Mouse (Mus musculus) erythroblast, embryonic 14.5 days (primary cell): Measurements from ENCODE around the gene Olig2. TPM values are rescaled to one million over a fixed set of nuclear protein-coding genes. Genes with fewer than 3 reads are reported as not detected.
"Not testable (repeated sequence)": the region's sequence is repeated elsewhere in the genome, so short reads cannot be mapped to it uniquely, and the experiment has no call there.

Experiments
- H3K27me3 ChIP-seq: 2 replicates; pipeline ENCODE4 v1.6.1; 2012; ENCODE audit warnings: inconsistent platforms; ENCODE audit not compliant: control insufficient read depth
- H3K36me3 ChIP-seq: 2 replicates; pipeline ENCODE4 v1.6.1; 2012; ENCODE audit warnings: mild to moderate bottlenecking, inconsistent platforms; ENCODE audit not compliant: control insufficient read depth
- H3K4me1 ChIP-seq: 2 replicates; pipeline ENCODE4 v1.6.1; 2012; ENCODE audit warnings: inconsistent platforms; ENCODE audit not compliant: control insufficient read depth
- H3K4me3 ChIP-seq: replicated peaks from 2 replicates; pipeline ENCODE3; 2012; ENCODE audit warnings: moderate library complexity, mild to moderate bottlenecking, inconsistent platforms
- H3K9me3 ChIP-seq: 2 replicates; pipeline ENCODE4 v1.6.1; 2012; ENCODE audit warnings: low read length, inconsistent platforms, mixed read lengths; ENCODE audit not compliant: control insufficient read depth
- GATA1 ChIP-seq: IDR thresholded peaks from 2 replicates; pipeline ENCODE4 v1.6.1; 2012; ENCODE audit warnings: low read length, inconsistent platforms, mixed read lengths
- TAL1 ChIP-seq: IDR thresholded peaks from 3 replicates; pipeline ENCODE4 v1.6.1; 2012; ENCODE audit warnings: low read length, inconsistent platforms, mixed read lengths
- polyA plus RNA-seq: library from polyadenylated mRNA; stranded (reverse); fragments of >175 nt; gene quantifications from 2 replicates; pipeline ENCODE4 v1.2.3, GENCODE M21; 2012

The Olig2 gene
- polyA plus RNA-seq, 1 experiment, result not detected

DNA sequence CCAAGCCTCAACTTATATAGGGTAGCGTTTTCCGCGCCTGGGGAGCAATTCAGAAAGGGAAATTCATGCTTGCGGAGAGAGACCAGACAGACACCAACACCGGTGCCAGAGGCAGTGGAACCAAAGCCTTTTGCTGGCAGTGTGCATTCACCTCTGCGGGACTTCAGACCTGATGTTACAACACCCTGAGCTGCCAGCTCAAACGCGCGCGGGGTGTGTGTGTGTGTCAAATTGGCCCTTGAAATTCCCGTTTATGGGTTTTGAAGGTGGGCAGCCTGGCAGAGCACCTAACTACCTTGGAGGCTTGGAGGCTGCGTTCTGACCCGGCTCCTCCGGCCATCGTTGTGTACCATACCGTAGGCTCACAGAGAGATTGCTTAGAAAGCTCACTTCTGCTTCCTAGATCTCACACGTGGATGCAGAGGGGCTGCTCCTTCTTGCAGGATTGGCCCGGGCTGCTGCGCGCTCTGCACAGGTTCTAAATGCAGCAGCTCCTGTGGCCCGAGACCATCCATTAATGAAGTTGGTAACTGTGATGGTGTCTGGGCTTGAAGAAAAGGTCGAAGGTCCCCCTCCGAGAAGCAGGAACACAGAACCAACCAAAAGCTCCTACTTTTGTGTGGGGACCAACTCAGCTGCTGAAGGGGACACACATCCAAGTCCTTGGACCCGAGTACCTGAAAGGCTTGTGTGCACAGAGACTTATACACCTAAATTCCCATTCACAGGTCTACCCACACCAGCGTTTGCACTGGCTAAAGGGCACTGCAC lies 7.4 kb downstream of the Olig2 start:
- Histone ChIP-seq H3K36me3 (no peaks in the 10 kb centered on the region), H3K27me3 (peaks cover 94% of the 10 kb centered on the region), H3K9me3 (no peaks in the 10 kb centered on the region; the same call in 1 of the 2 replicates), H3K4me1 (no peaks in the 10 kb centered on the region), H3K4me3 (no peak overlapping the region)
- TF ChIP-seq GATA1 (no peak), TAL1 (no peak)

DNA sequence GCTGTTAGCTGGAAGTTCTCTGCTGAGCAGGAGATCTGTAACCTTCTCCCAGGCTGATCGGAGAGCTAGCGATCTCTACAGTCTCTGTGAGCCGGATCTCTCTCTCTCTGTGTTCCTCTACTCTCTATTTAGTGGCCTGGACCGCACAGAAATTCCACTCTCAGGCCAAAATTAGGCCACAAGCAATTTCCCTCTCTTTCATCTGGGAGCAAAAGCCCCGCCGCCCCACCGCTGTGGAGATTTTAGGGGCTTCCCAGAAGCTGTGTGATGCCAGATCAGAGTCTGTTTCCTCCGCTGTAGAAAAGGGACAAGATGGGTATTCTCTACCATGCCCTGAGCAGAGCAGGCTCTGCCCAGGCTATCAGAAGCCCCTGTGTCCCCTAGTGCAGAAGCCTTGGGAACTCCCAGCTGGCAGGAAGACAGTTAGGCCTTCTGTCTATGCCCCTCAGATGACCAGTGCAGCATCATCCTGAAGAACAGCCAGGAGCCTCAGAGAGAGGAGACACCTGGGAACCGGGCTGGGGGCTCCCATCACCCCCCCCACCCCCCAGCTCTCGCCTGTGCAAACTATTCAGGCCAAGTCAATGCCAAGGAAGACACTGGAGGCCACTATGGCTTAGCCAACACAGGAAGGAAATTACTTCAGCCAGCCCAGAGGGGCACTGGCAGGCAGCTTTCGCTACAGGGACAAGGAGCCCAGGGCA lies 8.1 kb downstream of the Olig2 start:
- H3K36me3 ChIP-seq, result no peaks in the 10 kb centered on the region
- TF ChIP-seq GATA1, result no peak
- no peak for TF ChIP-seq TAL1
- no peak overlapping the region for H3K4me3 ChIP-seq
- H3K27me3 ChIP-seq, result peaks cover 91% of the 10 kb centered on the region
- H3K4me1 ChIP-seq, result no peaks in the 10 kb centered on the region
- no peaks in the 10 kb centered on the region for H3K9me3 ChIP-seq

DNA sequence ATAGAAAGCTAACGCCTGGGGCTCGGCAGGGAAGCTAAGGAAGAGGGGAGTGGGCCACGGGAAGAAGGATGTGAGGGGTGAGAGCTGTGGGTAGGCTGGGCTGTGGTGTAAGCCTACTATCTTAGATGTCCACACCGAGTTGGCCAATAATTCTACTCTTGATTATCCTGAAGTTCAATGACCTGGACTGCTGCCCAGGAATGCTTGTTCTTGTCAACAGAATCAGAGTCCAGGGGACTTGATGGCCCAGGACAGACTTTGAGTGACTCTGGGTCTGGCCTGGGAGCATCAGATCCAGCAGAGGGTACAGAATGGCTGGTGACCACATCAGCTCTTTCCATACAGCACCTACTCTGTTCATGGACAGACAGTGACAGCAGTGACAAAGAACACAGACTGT lies 13.8 kb downstream of the Olig2 start:
- no peaks in the 10 kb centered on the region for H3K36me3 ChIP-seq
- no peaks in the 10 kb centered on the region for H3K4me1 ChIP-seq
- TF ChIP-seq TAL1 (no peak), GATA1 (no peak)
- peaks cover 50% of the 10 kb centered on the region for H3K27me3 ChIP-seq
- H3K9me3 ChIP-seq, result no peaks in the 10 kb centered on the region
- H3K4me3 ChIP-seq, result no peak overlapping the region

GRCm38 (mm10) chr16:91246292-91246691 lies 21.0 kb downstream of the Olig2 start:
- no peak for TF ChIP-seq TAL1
- no peak for TF ChIP-seq GATA1

GRCm38 (mm10) chr16:91255419-91256164 lies 30.3 kb downstream of the Olig2 start:
- not testable (repeated sequence) for H3K27me3 ChIP-seq, H3K9me3 ChIP-seq

More at GRCm38 (mm10) chr16:91246292-91246691, 21.0 kb downstream of the Olig2 start:
- no peaks in the 10 kb centered on the region for H3K4me1 ChIP-seq
- H3K36me3 ChIP-seq, result no peaks in the 10 kb centered on the region
- H3K4me3 ChIP-seq, result no peak overlapping the region
- H3K27me3 ChIP-seq, result peaks cover 10% of the 10 kb centered on the region
- no peaks in the 10 kb centered on the region for H3K9me3 ChIP-seq

GRCm38 (mm10) chr16:91258956-91259355 lies 33.7 kb downstream of the Olig2 start:
- no peak for TF ChIP-seq GATA1
- TF ChIP-seq TAL1, result no peak
- peaks cover 8% of the 10 kb centered on the region for H3K27me3 ChIP-seq

More at GRCm38 (mm10) chr16:91255419-91256164, 30.3 kb downstream of the Olig2 start:
- H3K4me3 ChIP-seq, H3K36me3 ChIP-seq, H3K4me1 ChIP-seq: not testable (repeated sequence)

GRCm38 (mm10) chr16:91260861-91261260 lies 35.6 kb downstream of the Olig2 start:
- Histone ChIP-seq H3K27me3 (peaks cover 14% of the 10 kb centered on the region), H3K4me3 (no peak overlapping the region), H3K4me1 (no peaks in the 10 kb centered on the region), H3K36me3 (no peaks in the 10 kb centered on the region), H3K9me3 (no peaks in the 10 kb centered on the region)
- TF ChIP-seq TAL1, result no peak
- no peak for TF ChIP-seq GATA1

More at GRCm38 (mm10) chr16:91258956-91259355, 33.7 kb downstream of the Olig2 start:
- no peak overlapping the region for H3K4me3 ChIP-seq
- no peaks in the 10 kb centered on the region for H3K4me1 ChIP-seq
- H3K9me3 ChIP-seq, result no peaks in the 10 kb centered on the region
- H3K36me3 ChIP-seq, result no peaks in the 10 kb centered on the region

- Histone ChIP-seq H3K9me3 (no peaks in the 10 kb centered on the region), H3K27me3 (peaks cover 28% of the 10 kb centered on the region), H3K4me1 (no peaks in the 10 kb centered on the region), H3K4me3 (no peak overlapping the region), H3K36me3 (no peaks in the 10 kb centered on the region)
- TF ChIP-seq GATA1 (no peak), TAL1 (no peak)
Observed at GRCm38 (mm10) chr16:91262467-91263220, 37.4 kb downstream of the Olig2 start.

DNA sequence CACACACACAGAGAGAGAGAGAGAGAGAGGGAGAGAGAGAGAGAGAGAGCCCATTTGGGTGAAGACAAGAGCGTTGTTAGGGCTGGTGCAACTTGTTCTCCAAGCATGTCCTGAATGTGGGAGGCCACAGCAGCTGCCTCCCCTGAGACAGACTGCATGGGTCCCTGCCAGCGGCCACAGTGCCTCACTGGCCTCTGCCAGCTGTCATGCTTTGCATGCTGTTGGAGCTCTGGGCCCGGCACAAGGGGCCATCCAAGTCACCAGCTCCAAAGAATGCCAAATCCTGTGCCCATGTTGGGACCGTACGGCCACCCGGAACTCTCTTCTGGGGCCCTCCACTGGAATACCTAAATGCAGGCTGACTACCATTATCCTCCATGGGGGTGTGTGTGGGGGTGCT lies 40.7 kb downstream of the Olig2 start:
- Histone ChIP-seq H3K4me3 (no peak overlapping the region), H3K4me1 (no peaks in the 10 kb centered on the region), H3K9me3 (no peaks in the 10 kb centered on the region), H3K27me3 (peaks cover 58% of the 10 kb centered on the region), H3K36me3 (no peaks in the 10 kb centered on the region)
- TF ChIP-seq GATA1 (no peak), TAL1 (no peak)
